Mouse (Mus musculus) embryonic facial prominence, embryonic 11.5 days (tissue): Measurements from ENCODE around the gene Pax3. TPM values are rescaled to one million over a fixed set of nuclear protein-coding genes. Genes with fewer than 3 reads are reported as not detected.

Experiments used
- ATAC-seq: fragments of 200-750 bp; cut with Nextera tagmentation; replicated peaks from 2 replicates; pipeline ENCODE4 v1.8.0; 2017; ENCODE audit warnings: low read depth; ENCODE audit not compliant: insufficient number of reproducible peaks, low FRiP score, low TSS enrichment
- DNase-seq: peaks from one replicate; pipeline ENCODE4 v3.0.0-alpha.2; 2015; ENCODE audit warnings: low spot score
- H3K27ac ChIP-seq: fragments of 300-500 bp; sonication (generic); replicated peaks from 2 replicates; pipeline ENCODE4 v1.5.1; 2014; ENCODE audit warnings: mild to moderate bottlenecking, low read depth, low read length, control low read depth
- H3K27me3 ChIP-seq: fragments of 300-500 bp; sonication (generic); 2 replicates; pipeline ENCODE4 v1.6.1; 2014; ENCODE audit warnings: mild to moderate bottlenecking, low read length, moderate library complexity, mixed read lengths; ENCODE audit not compliant: control insufficient read depth, insufficient read depth
- H3K36me3 ChIP-seq: fragments of 300-500 bp; sonication (generic); replicated peaks from 2 replicates; pipeline ENCODE4 v1.6.1; 2014; ENCODE audit warnings: low read depth, mild to moderate bottlenecking, low read length, moderate library complexity, mixed read lengths; ENCODE audit not compliant: control insufficient read depth, insufficient read depth
- H3K4me1 ChIP-seq: fragments of 300-500 bp; sonication (generic); 2 replicates; pipeline ENCODE4 v1.6.1; 2014; ENCODE audit warnings: low read length, mixed read lengths; ENCODE audit not compliant: control insufficient read depth, insufficient read depth
- H3K4me2 ChIP-seq: fragments of 300-500 bp; sonication (generic); 2 replicates; pipeline ENCODE4 v1.6.1; 2014; ENCODE audit warnings: low read depth, mild to moderate bottlenecking, control low read depth, low read length, moderate library complexity
- H3K4me3 ChIP-seq: fragments of 300-500 bp; sonication (generic); 2 replicates; pipeline ENCODE4 v1.5.1; 2014; ENCODE audit warnings: low read depth, low read length, control low read depth
- H3K9ac ChIP-seq: fragments of 300-500 bp; sonication (generic); replicated peaks from 2 replicates; pipeline ENCODE4 v1.6.1; 2014; ENCODE audit warnings: mild to moderate bottlenecking, control low read depth, low read length
- H3K9me3 ChIP-seq: fragments of 300-500 bp; sonication (generic); replicated peaks from 2 replicates; pipeline ENCODE4 v1.6.1; 2016; ENCODE audit warnings: mild to moderate bottlenecking, low read length, inconsistent platforms, mixed read lengths; ENCODE audit not compliant: control insufficient read depth
- WGBS: fragments of 180-500 bp; shearing (Covaris S2); extraction: QIAGEN DNeasy Blood & Tissue Kit; methylation state at CpG from one replicate; pipeline ENCODE4 v1.1.7; 2014; 5-methylcytosine and 5-hydroxymethylcytosine counted together
- polyA plus RNA-seq: library from polyadenylated mRNA; unstranded; fragments of >200 nt; fragmentation: Nextera tagmentation; extraction: Ambion mirVana; gene quantifications from 2 replicates; pipeline ENCODE4 v1.2.1, GENCODE M21; 2014

Gene Pax3
- polyA plus RNA-seq = 16.2 and 17.3 TPM in 2 replicates

DNA sequence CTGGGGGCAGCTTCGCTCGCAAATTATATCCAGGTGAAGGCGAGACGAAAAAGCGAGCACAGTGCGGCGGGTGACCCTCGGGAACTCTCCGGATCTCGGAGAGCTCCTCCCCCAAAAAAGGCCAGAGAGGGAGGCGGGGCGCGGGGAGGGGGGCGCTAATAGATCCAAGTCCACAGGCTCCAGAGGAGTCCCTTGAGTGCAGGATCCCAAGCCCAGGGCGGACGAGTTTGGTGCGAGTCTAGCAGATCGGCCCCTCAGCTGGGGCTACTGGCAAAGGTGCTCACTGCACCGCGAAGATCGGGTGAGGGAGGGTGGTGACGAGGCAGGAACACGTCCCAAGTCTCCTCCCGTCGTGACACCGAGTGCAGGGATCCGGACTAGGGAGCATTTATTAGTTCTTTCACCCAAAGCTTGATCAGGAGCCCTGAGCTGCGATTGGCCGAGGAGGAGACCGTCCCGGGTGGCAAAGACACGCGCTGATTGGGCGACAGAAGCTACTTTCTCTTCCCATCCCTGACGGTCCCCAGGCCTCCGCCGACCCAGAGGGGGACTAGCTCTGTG is at the start of gene Pax3:
Pax3 (minus strand) TSS at position 384 of the 561 bp plus-strand sequence.
- H3K4me3 ChIP-seq = peak within 1 kb of the TSS; percentile 47
- peaks cover 4% of the 10 kb centered on the region; the same call in 1 of the 2 replicates for H3K4me1 ChIP-seq
- no peaks in the 10 kb centered on the region for H3K9me3 ChIP-seq
- peak within 1 kb of the TSS; percentile 45 for H3K4me2 ChIP-seq
- H3K9ac ChIP-seq = peak within 1 kb of the TSS; percentile 71
- no peaks in the 10 kb centered on the region for H3K36me3 ChIP-seq
- peak within 1 kb of the TSS; percentile 80 for H3K27ac ChIP-seq
- WGBS = under 1% methylated on average over 36 of the region's 37 CpGs
- peaks cover 58% of the 10 kb centered on the region for H3K27me3 ChIP-seq
- ATAC-seq = peak; percentile 75
- peak; percentile 74 for DNase-seq

DNA sequence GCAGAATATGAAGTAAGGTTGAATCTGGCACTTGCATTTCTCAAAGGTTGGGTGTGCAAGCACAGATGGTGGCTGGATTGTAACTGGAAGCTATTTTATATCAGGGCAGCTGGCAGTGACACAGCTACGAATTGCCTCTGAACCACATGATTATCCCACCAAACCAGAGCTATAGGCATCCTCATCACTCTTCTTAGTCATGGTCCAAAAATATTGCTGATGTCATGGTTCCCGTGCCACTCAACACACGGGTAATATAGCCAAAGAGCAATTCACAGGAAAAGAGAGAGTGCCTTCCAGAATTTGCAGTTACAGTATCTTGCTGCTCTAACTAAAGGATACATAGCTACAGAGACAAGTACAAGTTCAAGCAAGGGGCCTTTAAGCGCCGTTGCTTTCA is 37.4 kb upstream of the Pax3 start:
- H3K9ac ChIP-seq = no peak overlapping the region
- H3K4me1 ChIP-seq = peaks cover 2% of the 10 kb centered on the region; the same call in 1 of the 2 replicates
- H3K9me3 ChIP-seq = no peaks in the 10 kb centered on the region
- H3K27ac ChIP-seq = no peak overlapping the region
- no peak overlapping the region for H3K4me3 ChIP-seq
- ATAC-seq = no peak
- DNase-seq = no peak
- no peaks in the 10 kb centered on the region for H3K36me3 ChIP-seq
- no peak overlapping the region for H3K4me2 ChIP-seq
- WGBS = 83% methylated on average over 5 of the region's 5 CpGs
- H3K27me3 ChIP-seq = no peaks in the 10 kb centered on the region

- ATAC-seq = no peak
- Histone ChIP-seq H3K27ac (no peak overlapping the region), H3K4me1 (no peaks in the 10 kb centered on the region), H3K9me3 (no peaks in the 10 kb centered on the region), H3K27me3 (no peaks in the 10 kb centered on the region), H3K4me3 (no peak overlapping the region), H3K9ac (no peak overlapping the region), H3K4me2 (no peak overlapping the region), H3K36me3 (no peaks in the 10 kb centered on the region)
- peak; percentile 49 for DNase-seq
- WGBS = 59% methylated on average over 10 of the region's 10 CpGs
Measured at GRCm38 (mm10) chr1:78231901-78232546, 35.1 kb upstream of the Pax3 start.

DNA sequence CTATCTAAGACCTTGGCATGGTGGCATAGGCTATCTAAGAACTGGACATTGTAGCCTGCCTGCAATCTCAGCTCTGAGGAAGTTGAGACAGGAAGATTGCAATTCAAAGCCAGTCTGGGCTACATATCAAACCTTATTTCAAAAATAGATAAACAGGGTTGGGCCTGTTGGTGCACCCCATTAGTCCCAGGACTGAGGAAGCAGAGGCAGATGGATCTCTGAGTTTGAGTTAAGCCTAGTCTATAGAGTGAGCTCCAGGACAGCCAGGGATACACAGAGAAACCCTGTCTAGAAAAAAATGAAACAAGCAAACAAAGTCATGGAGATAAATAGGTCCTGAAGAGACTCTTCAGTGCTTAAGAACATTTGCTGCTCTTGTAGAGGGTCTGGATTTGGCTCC is 32.9 kb upstream of the Pax3 start:
- Histone ChIP-seq H3K27ac (no peak overlapping the region), H3K27me3 (no peaks in the 10 kb centered on the region), H3K4me1 (no peaks in the 10 kb centered on the region), H3K36me3 (no peaks in the 10 kb centered on the region), H3K9me3 (no peaks in the 10 kb centered on the region), H3K9ac (no peak overlapping the region), H3K4me2 (no peak overlapping the region), H3K4me3 (no peak overlapping the region)
- no peak for ATAC-seq
- DNase-seq = no peak

DNA sequence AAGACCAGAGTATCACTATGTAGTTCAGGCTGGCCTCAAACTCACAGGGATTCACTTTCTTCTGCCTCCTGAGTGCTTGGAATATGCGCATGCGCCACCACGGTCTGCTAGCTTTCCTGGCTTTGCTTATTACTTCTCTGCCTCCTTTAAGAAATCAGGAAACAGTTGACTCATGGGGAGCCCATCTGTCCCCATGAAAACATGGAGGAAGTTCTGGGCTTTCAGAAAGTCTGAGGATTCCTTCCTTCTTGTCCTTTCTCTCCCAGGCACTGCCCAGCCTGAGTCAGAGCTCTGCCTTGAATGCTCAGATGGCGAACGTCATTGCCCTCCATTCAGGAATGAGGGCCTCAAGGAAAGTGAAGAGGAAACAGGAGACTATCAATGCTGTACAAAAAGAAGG is 31.8 kb upstream of the Pax3 start:
- Histone ChIP-seq H3K4me1 (no peaks in the 10 kb centered on the region), H3K36me3 (no peaks in the 10 kb centered on the region), H3K27me3 (no peaks in the 10 kb centered on the region), H3K9me3 (no peaks in the 10 kb centered on the region), H3K9ac (no peak overlapping the region), H3K4me2 (no peak overlapping the region), H3K4me3 (no peak overlapping the region), H3K27ac (no peak overlapping the region)
- DNase-seq = no peak
- WGBS = 67% methylated on average over 5 of the region's 5 CpGs
- no peak for ATAC-seq

GRCm38 (mm10) chr1:78218057-78218780 is 21.3 kb upstream of the Pax3 start:
- no peak overlapping the region; the same call in 1 of the 2 replicates for H3K9ac ChIP-seq
- ATAC-seq = no peak; the same call in 1 of the 2 replicates
- no peaks in the 10 kb centered on the region for H3K9me3 ChIP-seq
- no peak overlapping the region for H3K27ac ChIP-seq
- H3K4me2 ChIP-seq = peak overlapping the region; percentile 94
- H3K27me3 ChIP-seq = peaks cover 54% of the 10 kb centered on the region
- DNase-seq = peak; percentile 53
- 1% methylated on average over 19 of the region's 19 CpGs for WGBS
- H3K36me3 ChIP-seq = no peaks in the 10 kb centered on the region
- peak overlapping the region; percentile 61 for H3K4me3 ChIP-seq
- H3K4me1 ChIP-seq = peaks cover 5% of the 10 kb centered on the region

DNA sequence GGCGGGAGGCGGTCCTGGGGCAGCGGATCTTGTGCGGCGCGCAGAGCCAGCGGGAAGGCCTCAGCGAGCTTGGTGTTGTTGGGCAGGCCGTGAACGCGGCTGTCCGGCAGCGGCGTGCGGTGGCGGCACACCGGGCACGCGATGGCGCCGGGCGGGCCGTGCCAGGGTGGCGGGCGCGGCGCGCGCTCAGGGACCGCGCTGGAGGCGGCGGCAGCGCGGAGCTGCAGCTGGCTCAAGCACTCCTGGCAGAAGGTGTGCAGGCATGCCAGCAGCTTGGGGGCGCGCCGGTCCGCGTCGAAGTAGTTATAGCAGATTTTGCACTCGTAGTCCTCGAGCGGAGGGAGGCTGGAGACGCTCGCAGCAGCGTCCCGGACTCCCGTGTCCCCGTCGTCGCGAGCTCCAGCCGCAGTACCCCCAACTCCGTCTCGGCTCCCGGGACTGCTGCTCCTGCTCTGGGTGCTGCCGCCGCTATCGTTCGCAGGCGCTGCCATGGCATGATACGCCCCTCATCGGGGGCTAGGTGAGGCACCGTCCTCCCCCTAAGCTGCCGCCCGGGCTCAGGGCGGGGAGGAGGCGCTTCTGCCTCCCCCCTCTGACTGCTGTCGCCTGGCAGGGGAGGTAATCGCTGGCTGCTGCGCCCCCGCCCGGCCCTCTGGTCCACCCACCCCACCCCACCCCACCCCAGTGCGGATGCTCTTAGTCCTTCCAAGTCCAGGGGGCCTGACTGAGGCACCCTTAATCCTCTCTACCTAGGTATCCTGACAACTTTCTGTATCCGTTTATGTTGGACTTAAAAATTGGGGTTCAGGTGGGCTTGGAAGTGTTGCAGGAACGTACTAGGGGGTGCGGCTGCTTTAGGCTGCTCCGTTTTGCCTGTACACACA is 20.5 kb upstream of the Pax3 start:
- peaks cover 5% of the 10 kb centered on the region for H3K4me1 ChIP-seq
- H3K9ac ChIP-seq = peak overlapping the region; percentile 59
- peak overlapping the region; percentile 61 for H3K4me3 ChIP-seq
- H3K27me3 ChIP-seq = peaks cover 61% of the 10 kb centered on the region
- no peak overlapping the region for H3K27ac ChIP-seq
- WGBS = 0% methylated on average over 67 of the region's 79 CpGs
- ATAC-seq (peak; percentile 36; the same call in 1 of the 2 replicates), DNase-seq (peak; percentile 58)
- H3K9me3 ChIP-seq = no peaks in the 10 kb centered on the region
- H3K4me2 ChIP-seq = peak overlapping the region; percentile 94
- H3K36me3 ChIP-seq = no peaks in the 10 kb centered on the region
